Mouse (Mus musculus) kidney, postnatal 0 days (tissue): ENCODE data around the gene Tpp2. TPM values are rescaled to one million over a fixed set of nuclear protein-coding genes. Genes with fewer than 3 reads are reported as not detected.

Experiments used
- ATAC-seq: fragments of 200-750 bp; cut with Nextera tagmentation; replicated peaks from 2 replicates; pipeline ENCODE4 v1.8.0; 2017; ENCODE audit warnings: low read depth, moderate number of reproducible peaks, moderate TSS enrichment, moderate library complexity; ENCODE audit not compliant: low FRiP score
- DNase-seq: peaks from one replicate; pipeline ENCODE4 v3.0.0-alpha.2; 2016; ENCODE audit warnings: low spot score
- H3K27ac ChIP-seq: fragments of 300-500 bp; sonication (generic); 2 replicates; pipeline ENCODE4 v1.5.1; 2014; ENCODE audit warnings: mild to moderate bottlenecking
- H3K27me3 ChIP-seq: fragments of 300-500 bp; sonication (generic); 2 replicates; pipeline ENCODE4 v1.6.1; 2014; ENCODE audit warnings: low read length, mixed read lengths; ENCODE audit not compliant: insufficient read depth
- H3K36me3 ChIP-seq: fragments of 300-500 bp; sonication (generic); 2 replicates; pipeline ENCODE4 v1.6.1; 2014; ENCODE audit warnings: low read length, mixed read lengths; ENCODE audit not compliant: insufficient read depth
- H3K4me1 ChIP-seq: fragments of 300-500 bp; sonication (generic); replicated peaks from 2 replicates; pipeline ENCODE4 v1.6.1; 2014; ENCODE audit warnings: antibody characterized with exemption, low read length, mixed read lengths; ENCODE audit not compliant: insufficient read depth
- H3K4me2 ChIP-seq: fragments of 300-500 bp; sonication (generic); 2 replicates; pipeline ENCODE4 v1.6.1; 2014; ENCODE audit warnings: mild to moderate bottlenecking, low read length, moderate library complexity, mixed read lengths
- H3K4me3 ChIP-seq: fragments of 300-500 bp; sonication (generic); replicated peaks from 2 replicates; pipeline ENCODE4 v1.5.1; 2014; ENCODE audit warnings: low read depth, low read length
- H3K9ac ChIP-seq: fragments of 300-500 bp; sonication (generic); 2 replicates; pipeline ENCODE4 v1.6.1; 2014; ENCODE audit warnings: low read depth, low read length
- H3K9me3 ChIP-seq: fragments of 300-500 bp; sonication (generic); replicated peaks from 2 replicates; pipeline ENCODE4 v1.6.1; 2016; ENCODE audit warnings: low read length, inconsistent platforms, mixed read lengths
- CTCF ChIP-seq: IDR thresholded peaks from 2 replicates; pipeline ENCODE4 v1.5.1; 2016; ENCODE audit warnings: antibody characterized with exemption, low read depth, mild to moderate bottlenecking, moderate library complexity
- WGBS: fragments of 180-500 bp; shearing (Covaris S2); extraction: QIAGEN DNeasy Blood & Tissue Kit; methylation state at CpG from one replicate; pipeline ENCODE4 v1.1.7; 2014; 5-methylcytosine and 5-hydroxymethylcytosine counted together
- polyA plus RNA-seq: library from polyadenylated mRNA; unstranded; fragments of >200 nt; fragmentation: Nextera tagmentation; extraction: Ambion mirVana; gene quantifications from 2 replicates; pipeline ENCODE4 v1.2.1, GENCODE M21; 2015

The Tpp2 gene
- polyA plus RNA-seq, 1 experiment from 2014 or later: 38.0 TPM

DNA sequence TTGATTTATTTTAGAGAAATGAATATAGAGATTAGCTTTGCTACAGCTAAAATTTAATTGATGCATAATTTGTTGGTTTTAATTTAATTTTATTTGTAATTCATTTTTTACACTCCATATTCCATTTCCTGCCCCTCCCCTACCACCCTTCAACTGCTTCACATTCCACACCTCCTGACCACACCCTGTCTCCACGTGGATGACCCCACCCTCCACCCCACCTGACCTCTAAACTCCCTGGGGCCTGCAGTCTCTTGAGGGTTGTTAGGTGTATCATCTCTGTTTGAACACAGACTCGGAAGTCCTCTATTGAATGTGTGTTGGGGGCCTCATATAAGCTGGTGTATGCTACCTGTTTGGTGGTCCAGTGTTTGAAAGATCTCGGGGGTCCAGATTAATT lies 37.6 kb downstream of the Tpp2 start:
- no peak for DNase-seq
- H3K9me3 ChIP-seq: no peaks in the 10 kb centered on the region
- 63% methylated on average over 3 of the region's 3 CpGs for WGBS
- H3K4me2 ChIP-seq: no peak overlapping the region
- no peaks in the 10 kb centered on the region for H3K27me3 ChIP-seq
- TF ChIP-seq CTCF: no peak
- H3K4me1 ChIP-seq: no peaks in the 10 kb centered on the region
- no peak for ATAC-seq
- no peak overlapping the region for H3K9ac ChIP-seq
- H3K4me3 ChIP-seq: no peak overlapping the region
- H3K27ac ChIP-seq: no peak overlapping the region
- H3K36me3 ChIP-seq: peaks cover 18% of the 10 kb centered on the region; the same call in 1 of the 2 replicates

DNA sequence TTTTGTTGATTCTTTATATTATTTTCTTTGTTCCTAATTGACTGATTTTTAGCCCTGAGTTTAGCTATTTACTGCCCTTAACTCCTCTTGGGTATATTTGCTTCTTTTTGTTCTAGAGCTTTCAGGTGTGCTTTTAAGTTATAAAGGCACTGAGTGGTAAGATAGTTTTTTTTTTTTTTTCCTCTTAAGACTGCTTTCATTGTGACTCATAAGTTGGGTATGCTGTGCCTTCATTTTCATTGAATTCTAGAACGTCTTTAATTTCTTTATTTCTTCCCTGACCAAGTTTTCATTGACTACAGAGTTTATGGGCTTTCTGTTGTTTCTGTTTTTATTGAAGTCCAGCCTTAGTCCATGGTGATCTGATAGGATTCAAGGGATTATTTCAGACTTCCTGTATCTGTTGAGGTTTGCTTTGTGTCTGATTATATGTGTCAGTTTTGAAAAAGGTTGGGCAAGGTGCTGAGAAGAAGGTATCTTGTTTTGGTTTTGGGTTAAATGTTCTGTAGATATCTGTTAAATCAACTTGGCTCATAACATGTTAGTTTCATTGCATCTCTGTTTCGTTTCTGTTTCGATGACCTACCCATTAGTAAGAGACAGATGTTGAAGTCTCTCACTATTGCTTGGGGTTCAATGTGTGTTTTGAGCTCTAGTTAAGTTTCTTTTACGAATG lies 63.6 kb downstream of the Tpp2 start:
- 98% methylated on average over 4 of the region's 4 CpGs for WGBS
- Histone ChIP-seq H3K27ac (no peak overlapping the region), H3K4me2 (no peak overlapping the region), H3K4me3 (no peak overlapping the region), H3K4me1 (no peaks in the 10 kb centered on the region), H3K9me3 (no peaks in the 10 kb centered on the region), H3K27me3 (no peaks in the 10 kb centered on the region), H3K36me3 (peaks cover 37% of the 10 kb centered on the region), H3K9ac (no peak overlapping the region)
- DNase-seq (no peak), ATAC-seq (no peak)
- TF ChIP-seq CTCF: no peak

DNA sequence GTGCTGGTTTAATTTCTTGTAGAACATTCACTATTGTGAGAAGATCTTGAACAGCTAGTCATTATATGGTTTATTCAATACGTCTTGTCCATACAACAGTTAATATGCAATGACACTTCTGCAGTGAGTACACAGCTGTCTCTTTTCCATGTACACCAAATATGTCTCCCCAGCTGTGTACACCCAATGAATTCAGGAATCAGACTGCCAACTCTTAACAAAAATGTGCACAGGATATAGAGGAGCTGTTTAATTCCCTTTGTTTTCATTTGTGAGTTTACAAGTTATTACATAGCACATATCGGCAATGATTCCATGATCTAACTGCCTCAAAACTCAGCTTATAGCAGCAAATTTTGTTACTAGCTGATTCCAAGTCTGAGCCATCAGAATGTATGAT lies 71.1 kb downstream of the Tpp2 start:
- Histone ChIP-seq H3K4me1 (no peaks in the 10 kb centered on the region), H3K27me3 (no peaks in the 10 kb centered on the region), H3K4me3 (no peak overlapping the region), H3K4me2 (no peak overlapping the region), H3K27ac (no peak overlapping the region), H3K9me3 (no peaks in the 10 kb centered on the region), H3K9ac (no peak overlapping the region), H3K36me3 (peaks cover 8% of the 10 kb centered on the region; the same call in 1 of the 2 replicates)
- TF ChIP-seq CTCF: no peak
- no peak for DNase-seq
- no peak for ATAC-seq
- WGBS: 96% methylated on average over 2 of the region's 2 CpGs

DNA sequence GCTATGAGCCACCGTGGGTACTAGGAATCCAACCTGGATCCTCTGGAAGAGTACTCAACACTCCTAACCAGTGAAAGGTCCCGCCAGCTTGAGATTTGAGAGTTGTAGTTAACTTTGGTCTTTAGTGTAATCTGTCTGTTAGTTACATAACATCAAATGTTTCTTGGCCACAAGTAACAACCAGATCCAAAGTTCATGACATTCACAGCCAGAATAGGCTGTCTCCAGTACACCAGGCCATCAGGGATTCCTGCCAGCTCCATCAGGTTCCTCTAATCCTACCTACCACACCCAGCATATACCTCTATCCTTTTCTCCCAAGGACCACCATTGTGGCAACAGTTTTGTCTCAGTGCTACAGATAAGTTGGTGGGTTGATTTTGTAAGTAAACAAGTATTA lies 82.1 kb downstream of the Tpp2 start:
- WGBS: 87% methylated on average over 2 of the region's 2 CpGs
- Histone ChIP-seq H3K27ac (no peak overlapping the region), H3K36me3 (no peaks in the 10 kb centered on the region), H3K27me3 (no peaks in the 10 kb centered on the region), H3K9me3 (no peaks in the 10 kb centered on the region), H3K4me2 (no peak overlapping the region), H3K9ac (no peak overlapping the region), H3K4me3 (no peak overlapping the region), H3K4me1 (no peaks in the 10 kb centered on the region)
- no peak for TF ChIP-seq CTCF
- ATAC-seq: no peak
- no peak for DNase-seq

DNA sequence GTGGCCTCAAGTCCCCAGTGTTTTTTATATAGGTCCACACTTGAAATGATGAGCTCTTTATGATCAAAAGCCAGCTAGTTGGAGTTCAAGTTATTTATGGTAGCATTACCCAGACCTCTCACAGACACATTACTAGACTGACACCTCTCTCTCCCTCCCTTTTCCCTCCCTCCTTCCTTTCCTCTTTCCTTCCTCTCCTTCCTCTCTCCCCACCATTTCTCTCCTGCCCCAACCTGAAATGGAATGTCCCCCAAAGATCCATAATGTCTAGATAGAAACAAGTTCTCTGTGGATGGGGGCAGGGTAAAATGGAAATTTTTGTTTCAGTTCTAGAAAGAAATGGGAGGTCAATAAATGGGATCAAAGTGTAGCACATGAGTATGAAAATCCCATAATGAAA lies 86.5 kb downstream of the Tpp2 start, which contains the start of gene Mettl21c:
TSS of gene Mettl21c (minus strand) at position 101 of the 400 bp plus-strand sequence.
- ATAC-seq (no peak), DNase-seq (no peak)
- TF ChIP-seq CTCF: no peak
- H3K4me3 ChIP-seq: no peak within 1 kb of the TSS
- no peaks in the 10 kb centered on the region for H3K9me3 ChIP-seq
- no peak within 1 kb of the TSS for H3K27ac ChIP-seq
- H3K9ac ChIP-seq: no peak within 1 kb of the TSS
- no peaks in the 10 kb centered on the region for H3K36me3 ChIP-seq
- no peaks in the 10 kb centered on the region for H3K4me1 ChIP-seq
- no peaks in the 10 kb centered on the region for H3K27me3 ChIP-seq
- no peak within 1 kb of the TSS for H3K4me2 ChIP-seq

DNA sequence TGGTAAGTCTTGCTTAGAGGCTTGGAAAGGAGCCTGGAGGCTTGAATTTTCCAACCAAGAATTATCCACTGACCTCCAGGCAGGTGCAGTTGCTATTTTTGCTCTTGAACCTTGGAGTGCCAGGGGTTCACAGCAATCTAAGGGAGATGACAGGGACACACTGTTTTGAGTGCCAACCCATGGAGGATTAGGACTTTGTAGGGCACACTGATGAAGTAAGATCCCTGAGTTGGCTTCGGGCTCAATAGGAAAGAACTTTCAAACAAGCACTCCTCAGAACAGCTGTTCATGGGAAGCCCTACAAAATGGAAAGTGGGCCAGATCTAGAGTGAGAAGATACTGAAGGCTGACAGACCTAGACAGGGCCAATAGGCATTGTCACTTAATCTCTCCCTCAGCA lies 89.2 kb downstream of the Tpp2 start:
- Histone ChIP-seq H3K9me3 (no peaks in the 10 kb centered on the region), H3K36me3 (no peaks in the 10 kb centered on the region), H3K4me1 (no peaks in the 10 kb centered on the region), H3K9ac (no peak overlapping the region), H3K27ac (no peak overlapping the region), H3K4me3 (no peak overlapping the region), H3K27me3 (no peaks in the 10 kb centered on the region), H3K4me2 (no peak overlapping the region)
- no peak for TF ChIP-seq CTCF
- ATAC-seq: no peak
- DNase-seq: no peak
- WGBS: 89% methylated on average over 1 of the region's 1 CpGs

DNA sequence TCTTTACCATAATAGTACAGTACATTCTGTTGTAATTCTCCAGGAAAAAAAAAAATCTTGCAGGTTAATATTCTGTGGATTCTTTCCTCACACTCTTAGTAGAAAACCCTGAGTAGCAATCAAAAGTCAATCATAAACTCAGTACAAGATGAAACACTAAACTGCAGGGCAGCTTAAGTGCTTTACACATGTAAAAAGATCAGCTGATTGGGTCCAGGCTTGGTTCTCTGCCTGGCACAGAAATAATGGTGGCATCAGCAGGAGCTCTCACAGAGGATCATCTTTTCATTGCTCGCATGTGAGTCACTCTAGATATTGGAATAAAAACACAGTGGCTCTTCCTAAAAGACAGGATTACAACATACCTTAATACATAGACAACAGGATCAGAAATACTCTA lies 94.2 kb downstream of the Tpp2 start:
- ATAC-seq: no peak
- H3K4me2 ChIP-seq: no peak overlapping the region
- DNase-seq: no peak
- H3K4me1 ChIP-seq: no peaks in the 10 kb centered on the region
- no peak overlapping the region for H3K4me3 ChIP-seq
- H3K36me3 ChIP-seq: no peaks in the 10 kb centered on the region
- no peaks in the 10 kb centered on the region for H3K27me3 ChIP-seq
- H3K27ac ChIP-seq: no peak overlapping the region
- H3K9ac ChIP-seq: no peak overlapping the region
- 87% methylated on average over 1 of the region's 1 CpGs for WGBS
- no peak for TF ChIP-seq CTCF
- no peaks in the 10 kb centered on the region for H3K9me3 ChIP-seq
